Mouse (Mus musculus) liver, postnatal 0 days (tissue): ENCODE measurements around the gene Hoxc13. TPM values are rescaled to one million over a fixed set of nuclear protein-coding genes. Genes with fewer than 3 reads are reported as not detected.

Source experiments
- ATAC-seq: fragments of 200-750 bp; cut with Nextera tagmentation; 2 replicates; pipeline ENCODE4 v1.8.0; 2017; ENCODE audit warnings: mild to moderate bottlenecking, moderate library complexity
- DNase-seq: peaks from one replicate; pipeline ENCODE4 v3.0.0-alpha.2; 2016
- H3K27ac ChIP-seq: fragments of 300-500 bp; sonication (generic); 2 replicates; pipeline ENCODE4 v1.5.1; 2014; ENCODE audit warnings: antibody characterized with exemption, moderate library complexity, mild to moderate bottlenecking, low read depth
- H3K27me3 ChIP-seq: fragments of 300-500 bp; sonication (generic); 2 replicates; pipeline ENCODE4 v1.6.1; 2014; ENCODE audit warnings: low read length, control low read depth, mixed read lengths; ENCODE audit not compliant: insufficient read depth
- H3K36me3 ChIP-seq: fragments of 300-500 bp; sonication (generic); replicated peaks from 2 replicates; pipeline ENCODE4 v1.6.1; 2014; ENCODE audit warnings: mild to moderate bottlenecking, control low read depth, low read length, moderate library complexity, mixed read lengths; ENCODE audit not compliant: insufficient read depth
- H3K4me1 ChIP-seq: fragments of 300-500 bp; sonication (generic); 2 replicates; pipeline ENCODE4 v1.6.1; 2014; ENCODE audit warnings: antibody characterized with exemption, mild to moderate bottlenecking, control low read depth; ENCODE audit not compliant: insufficient read depth
- H3K4me2 ChIP-seq: fragments of 300-500 bp; sonication (generic); 2 replicates; pipeline ENCODE4 v1.6.1; 2014; ENCODE audit warnings: low read depth, mild to moderate bottlenecking, low read length, moderate library complexity, mixed read lengths
- H3K4me3 ChIP-seq: fragments of 300-500 bp; sonication (generic); 2 replicates; pipeline ENCODE4 v1.5.1; 2014; ENCODE audit warnings: low read depth, low read length
- H3K9ac ChIP-seq: fragments of 300-500 bp; sonication (generic); replicated peaks from 2 replicates; pipeline ENCODE4 v1.6.1; 2014; ENCODE audit warnings: mild to moderate bottlenecking, moderate library complexity
- H3K9me3 ChIP-seq: fragments of 300-500 bp; sonication (generic); 2 replicates; pipeline ENCODE4 v1.6.1; 2016; ENCODE audit warnings: mild to moderate bottlenecking, control low read depth, low read length, mixed read lengths
- CTCF ChIP-seq: sonication (generic); IDR thresholded peaks from 2 replicates; pipeline ENCODE4 v1.5.1; 2016; ENCODE audit warnings: antibody characterized with exemption, low read depth
- EP300 ChIP-seq: IDR thresholded peaks from 2 replicates; pipeline ENCODE4 v1.6.1; 2016; ENCODE audit warnings: antibody characterized with exemption, low read depth, mild to moderate bottlenecking
- WGBS: fragments of 180-500 bp; shearing (Covaris S2); extraction: QIAGEN DNeasy Blood & Tissue Kit; methylation state at CpG from one replicate; pipeline ENCODE4 v1.1.7; 2014; ENCODE audit not compliant: insufficient replicate concordance; 5-methylcytosine and 5-hydroxymethylcytosine counted together
- microRNA-seq: library from miRNA; unstranded; fragments of <30 nt; microRNA quantifications from one replicate; pipeline ENCODE4, GENCODE M21; 2016
- polyA plus RNA-seq: library from polyadenylated mRNA; unstranded; fragments of >200 nt; fragmentation: Nextera tagmentation; extraction: Ambion mirVana; gene quantifications from 2 replicates; pipeline ENCODE4 v1.2.1, GENCODE M21; 2015

The Hoxc13 gene
- polyA plus RNA-seq, 1 experiment from 2014 or later, result not detected

DNA sequence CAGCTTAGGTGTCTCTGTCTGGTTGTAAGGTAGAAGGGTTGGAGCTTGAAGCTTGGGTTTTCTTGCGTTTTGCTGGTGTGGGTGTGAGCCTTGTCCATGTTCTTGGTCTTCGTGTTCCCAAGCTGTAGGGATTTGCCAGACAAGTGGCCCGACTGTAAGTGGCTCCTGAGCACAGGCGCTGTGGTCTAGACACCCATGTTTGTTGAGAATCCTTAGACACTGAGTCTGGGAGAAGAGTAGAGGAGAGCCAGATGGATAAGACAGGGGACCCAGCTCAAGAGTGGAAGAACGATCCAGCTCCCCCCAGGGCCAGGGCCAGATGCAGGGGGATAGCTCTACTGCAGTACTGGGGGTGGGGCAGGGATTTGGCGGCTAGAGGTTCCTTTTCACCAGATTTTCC is 51.9 kb downstream of the Hoxc13 start:
- TF ChIP-seq EP300, result no peak
- TF ChIP-seq CTCF, result no peak
- Histone ChIP-seq H3K4me3 (no peak overlapping the region), H3K9me3 (no peaks in the 10 kb centered on the region), H3K27me3 (peaks cover 98% of the 10 kb centered on the region), H3K36me3 (no peaks in the 10 kb centered on the region), H3K27ac (no peak overlapping the region), H3K4me2 (no peak overlapping the region), H3K9ac (no peak overlapping the region), H3K4me1 (peaks cover 8% of the 10 kb centered on the region)
- ATAC-seq (no peak), DNase-seq (no peak)
- WGBS, result 8% methylated on average over 6 of the region's 6 CpGs

DNA sequence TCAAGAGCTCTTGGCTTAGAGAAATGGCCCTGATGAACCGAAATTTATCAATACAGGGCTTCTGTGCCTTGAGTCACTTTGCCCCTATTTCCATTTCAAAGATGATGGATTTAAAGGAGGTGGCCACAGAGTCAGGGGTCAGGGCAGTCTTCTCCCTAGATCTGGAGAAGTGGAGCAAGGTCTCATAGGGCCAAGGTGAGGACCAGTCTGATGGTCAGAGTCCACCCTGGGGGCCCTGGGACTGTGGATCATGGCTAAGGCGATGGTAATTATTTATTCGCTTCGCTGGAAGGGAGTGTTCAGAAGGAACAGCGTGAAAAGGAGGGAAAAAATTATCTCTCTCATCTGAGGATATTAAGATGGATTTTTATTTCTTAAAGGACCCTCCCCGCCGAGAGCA is 54.1 kb downstream of the Hoxc13 start:
- no peak overlapping the region for H3K4me3 ChIP-seq
- WGBS, result 13% methylated on average over 7 of the region's 7 CpGs
- H3K27ac ChIP-seq, result no peak overlapping the region
- no peaks in the 10 kb centered on the region for H3K9me3 ChIP-seq
- H3K27me3 ChIP-seq, result peaks cover 98% of the 10 kb centered on the region
- TF ChIP-seq CTCF (no peak), EP300 (no peak)
- H3K4me2 ChIP-seq, result no peak overlapping the region
- DNase-seq (no peak), ATAC-seq (no peak)
- peaks cover 8% of the 10 kb centered on the region for H3K4me1 ChIP-seq
- no peak overlapping the region for H3K9ac ChIP-seq
- H3K36me3 ChIP-seq, result no peaks in the 10 kb centered on the region

DNA sequence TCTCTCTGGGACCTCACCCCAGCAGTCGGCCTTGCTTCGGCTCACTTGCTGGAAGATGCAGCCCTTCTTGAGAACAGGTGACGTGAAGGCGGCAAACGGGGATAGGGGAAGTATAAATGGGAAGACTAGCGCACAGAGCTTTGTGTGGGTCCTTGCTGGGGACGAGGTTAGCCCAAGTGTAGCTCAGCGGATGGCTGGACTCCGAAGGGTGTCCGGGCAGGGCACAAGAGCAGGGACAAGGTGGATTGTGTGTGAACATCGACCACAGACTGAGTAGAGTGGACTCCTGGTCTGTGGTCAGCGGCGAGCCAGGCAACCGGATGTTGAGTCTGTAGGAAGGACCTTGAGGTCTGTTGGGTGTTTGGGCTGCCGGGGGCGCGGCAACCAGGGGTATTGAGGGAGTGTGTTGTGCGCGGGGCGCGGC is 54.8 kb downstream of the Hoxc13 start:
- H3K36me3 ChIP-seq, result no peaks in the 10 kb centered on the region
- H3K9me3 ChIP-seq, result no peaks in the 10 kb centered on the region
- peaks cover 8% of the 10 kb centered on the region for H3K4me1 ChIP-seq
- 2% methylated on average over 21 of the region's 21 CpGs for WGBS
- H3K4me3 ChIP-seq, result no peak overlapping the region
- no peak overlapping the region for H3K27ac ChIP-seq
- ATAC-seq (no peak), DNase-seq (no peak)
- TF ChIP-seq CTCF, result no peak
- no peak for TF ChIP-seq EP300
- peaks cover 98% of the 10 kb centered on the region for H3K27me3 ChIP-seq
- no peak overlapping the region for H3K9ac ChIP-seq
- no peak overlapping the region for H3K4me2 ChIP-seq

DNA sequence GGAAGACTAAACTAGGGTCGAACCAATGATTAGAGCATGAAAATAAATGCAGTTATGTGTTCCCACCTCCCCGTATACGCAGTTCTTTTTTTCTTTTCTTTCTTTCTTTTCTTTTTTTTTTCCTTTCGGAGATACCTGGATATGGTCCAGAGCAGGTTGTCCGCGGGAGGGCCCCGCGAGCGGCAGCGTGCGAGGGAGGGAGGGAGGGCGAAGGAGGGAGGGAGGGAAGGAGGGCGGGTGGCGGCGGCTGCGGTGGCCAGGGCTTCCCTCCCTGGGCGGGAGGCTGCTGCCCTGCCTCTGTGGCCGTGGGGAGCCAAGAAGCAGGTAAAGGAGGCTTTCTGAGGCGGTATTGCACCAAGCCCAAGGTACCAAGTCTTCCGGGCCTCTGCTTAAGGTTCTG is 55.3 kb downstream of the Hoxc13 start, which contains the start of gene Hoxc9:
Gene Hoxc9, plus strand, starts transcription at position 269 of the 400 bp plus-strand sequence.
- Histone ChIP-seq H3K9ac (no peak within 1 kb of the TSS), H3K27ac (no peak within 1 kb of the TSS), H3K4me3 (peak within 1 kb of the TSS; percentile 39), H3K4me2 (peak within 1 kb of the TSS; percentile 52), H3K4me1 (peaks cover 8% of the 10 kb centered on the region), H3K9me3 (no peaks in the 10 kb centered on the region), H3K27me3 (peaks cover 98% of the 10 kb centered on the region), H3K36me3 (no peaks in the 10 kb centered on the region)
- ATAC-seq (no peak), DNase-seq (no peak)
- TF ChIP-seq EP300 (no peak), CTCF (no peak)
- WGBS, result 1% methylated on average over 9 of the region's 20 CpGs

DNA sequence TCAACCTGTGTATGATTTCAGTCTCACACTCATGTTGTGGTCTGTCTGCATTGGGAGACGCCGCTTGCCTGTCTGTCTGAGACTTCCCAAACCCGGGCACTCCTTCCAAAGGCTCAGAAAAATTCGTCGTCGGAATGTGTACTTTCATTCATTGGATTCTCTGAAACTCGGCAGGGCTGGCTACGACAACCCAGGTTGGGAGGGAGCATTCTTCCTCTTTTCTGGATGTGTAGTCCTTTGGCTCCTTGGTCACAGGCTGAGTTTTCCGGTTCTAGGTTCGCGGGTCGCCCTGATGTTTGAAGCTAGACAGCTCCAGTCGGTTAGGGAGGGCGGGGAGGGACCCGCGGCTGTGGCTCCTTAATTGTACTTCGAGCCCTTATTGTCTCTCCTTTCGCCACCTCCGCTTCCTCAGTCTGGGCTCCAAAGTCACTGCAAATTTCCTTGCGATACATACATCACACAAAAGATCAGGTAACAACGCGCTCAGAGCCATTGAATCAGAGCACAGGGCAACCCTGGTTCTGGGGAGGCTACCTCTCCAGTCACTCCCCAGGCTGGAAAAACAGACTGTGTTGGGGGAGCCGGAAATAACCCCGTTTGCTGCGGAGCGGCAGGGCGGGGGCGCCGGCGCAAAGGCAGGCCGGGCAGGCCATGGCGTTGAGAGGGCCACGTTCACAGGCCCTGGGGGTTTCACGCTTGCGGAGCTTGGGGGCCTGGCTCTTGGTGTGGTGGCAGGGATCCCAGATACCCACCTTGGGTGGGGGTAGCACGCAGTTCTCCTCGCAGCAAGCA is 55.9 kb downstream of the Hoxc13 start:
- H3K36me3 ChIP-seq, result no peaks in the 10 kb centered on the region
- no peak overlapping the region for H3K27ac ChIP-seq
- no peak overlapping the region for H3K9ac ChIP-seq
- H3K4me2 ChIP-seq, result peak overlapping the region; percentile 52
- no peak for DNase-seq
- H3K9me3 ChIP-seq, result no peaks in the 10 kb centered on the region
- peak overlapping the region; percentile 39 for H3K4me3 ChIP-seq
- ATAC-seq, result no peak
- H3K4me1 ChIP-seq, result peaks cover 12% of the 10 kb centered on the region
- H3K27me3 ChIP-seq, result peaks cover 98% of the 10 kb centered on the region
- WGBS, result 3% methylated on average over 37 of the region's 37 CpGs
- TF ChIP-seq CTCF (no peak), EP300 (no peak)

DNA sequence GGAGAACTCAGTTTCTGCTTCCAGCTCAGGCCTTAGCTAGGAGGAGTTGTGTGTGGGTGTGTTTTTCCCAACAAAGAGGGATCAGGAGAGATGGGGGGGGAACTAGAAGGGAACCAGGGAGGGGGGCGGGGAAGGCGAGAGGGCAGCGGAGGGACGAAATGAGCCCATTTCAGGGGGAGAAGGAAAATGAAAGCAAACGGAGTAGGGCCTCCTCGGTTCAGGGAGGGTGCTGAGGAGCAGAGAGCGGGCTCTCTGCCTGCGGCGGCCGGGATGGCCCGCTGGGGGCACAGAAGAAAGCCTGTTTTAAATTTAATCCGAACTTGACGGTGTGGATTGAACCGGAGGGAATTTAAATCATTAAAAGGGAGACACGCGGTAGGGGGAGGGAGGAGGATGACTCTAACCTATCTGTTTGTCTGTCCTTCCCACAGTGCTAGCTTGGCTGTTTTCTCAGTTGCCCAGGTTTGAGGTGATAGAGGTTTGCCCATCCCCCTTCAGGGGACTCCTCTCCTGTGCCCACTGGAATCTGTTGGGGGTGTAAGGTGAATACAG is 56.6 kb downstream of the Hoxc13 start:
- peaks cover 98% of the 10 kb centered on the region for H3K27me3 ChIP-seq
- no peaks in the 10 kb centered on the region for H3K9me3 ChIP-seq
- ATAC-seq (no peak), DNase-seq (no peak)
- no peaks in the 10 kb centered on the region for H3K36me3 ChIP-seq
- peak overlapping the region; percentile 52 for H3K4me2 ChIP-seq
- H3K9ac ChIP-seq, result no peak overlapping the region
- peaks cover 13% of the 10 kb centered on the region for H3K4me1 ChIP-seq
- H3K27ac ChIP-seq, result no peak overlapping the region
- 5% methylated on average over 16 of the region's 16 CpGs for WGBS
- no peak for TF ChIP-seq EP300
- no peak for TF ChIP-seq CTCF
- peak overlapping the region; percentile 39 for H3K4me3 ChIP-seq

Small RNA genes lying within 50 kb of the gene (microRNA-seq; reads per million reads assigned to microRNA genes)
- 1.2 reads per million for gene Mir196a-2

Other genes with a start within 250 kb of the Hoxc13 start
- 49.2 and 53.0 TPM in 2 replicates for gene Atp5g2, start 248.8 kb upstream of the Hoxc13 start, polyA plus RNA-seq
- gene Calcoco1, start 198.9 kb upstream of the Hoxc13 start, polyA plus RNA-seq, result 11.1 and 14.0 TPM in 2 replicates
- not detected in 2 replicates for gene Hoxc12, start 15.7 kb downstream of the Hoxc13 start, polyA plus RNA-seq
- not detected in 2 replicates for gene Hoxc11, start 33.3 kb downstream of the Hoxc13 start, polyA plus RNA-seq
- gene Hoxc10, start 45.7 kb downstream of the Hoxc13 start, polyA plus RNA-seq, result not detected in 2 replicates
- not detected in 2 replicates for gene Hoxc5, start 46.3 kb downstream of the Hoxc13 start, polyA plus RNA-seq
- not detected in 2 replicates for gene Hoxc9, start 55.3 kb downstream of the Hoxc13 start, polyA plus RNA-seq
- not detected in 2 replicates for gene Hoxc8, start 69.5 kb downstream of the Hoxc13 start, polyA plus RNA-seq
- not detected in 2 replicates for gene Hoxc6, start 77.2 kb downstream of the Hoxc13 start, polyA plus RNA-seq
- gene Hoxc4, start 97.8 kb downstream of the Hoxc13 start, polyA plus RNA-seq, result 0.07 and 0.11 TPM in 2 replicates
- 3.6 and 3.8 TPM in 2 replicates for gene Smug1, start 246.0 kb downstream of the Hoxc13 start, polyA plus RNA-seq